Mouse (Mus musculus): Measurements from ENCODE around the gene 1110051M20Rik. TPM values are rescaled to one million over a fixed set of nuclear protein-coding genes. Genes with fewer than 3 reads are reported as not detected.
A peak's percentile ranks its signal among the peaks of the same experiment; 100 is the strongest.

Gene 1110051M20Rik
- polyA plus RNA-seq, 1 experiment from 2014 or later = 55.7 TPM

DNA sequence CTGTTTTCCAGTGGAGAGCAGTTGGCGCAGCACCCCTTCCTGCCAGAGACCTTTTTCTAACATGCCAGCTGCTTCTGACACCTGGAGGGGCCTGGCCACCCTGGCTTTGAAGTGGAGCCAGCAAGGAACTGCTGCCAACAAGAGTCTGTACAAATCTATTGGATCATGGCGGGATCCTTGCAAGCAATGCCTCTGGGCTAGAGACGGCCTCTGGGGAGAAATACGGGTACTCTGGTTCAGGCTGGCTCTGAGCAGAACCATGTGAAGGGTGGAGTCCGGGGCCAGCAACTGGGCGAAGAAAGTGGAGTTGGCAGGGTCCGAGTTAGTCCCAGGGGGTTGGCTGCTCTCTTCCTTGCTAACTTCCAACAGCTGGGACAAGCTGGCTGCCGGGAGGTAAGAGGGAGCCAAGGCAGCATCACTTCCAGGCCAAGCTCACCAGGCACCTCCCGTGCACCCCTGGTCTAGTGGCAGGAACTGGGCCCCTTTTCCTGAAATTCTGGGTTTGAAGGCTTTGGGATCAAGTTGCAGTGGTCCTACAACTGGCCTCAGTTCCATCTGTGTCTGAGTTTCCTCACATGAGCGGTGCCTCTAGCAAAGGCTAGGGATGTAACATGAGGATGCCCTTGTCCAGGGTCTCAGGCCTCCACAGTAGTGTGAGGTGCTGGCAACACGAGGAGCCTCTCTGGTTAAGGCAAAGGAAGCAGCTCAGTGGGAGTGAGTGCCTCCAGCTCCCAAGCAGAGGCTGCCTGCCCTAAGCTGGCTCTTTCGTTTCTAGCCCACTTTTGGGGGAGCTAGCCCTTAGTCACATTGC, 153.1 kb downstream of the 1110051M20Rik start:
- Histone ChIP-seq H3K9me3 (replicated peaks; ENCODE audit: low read length) (no peaks in the 10 kb centered on the region), H3K27ac (no peak overlapping the region), H3K4me1 (replicated peaks; ENCODE audit: insufficient read depth, low read length) (no peaks in the 10 kb centered on the region), H3K4me3 (replicated peaks; ENCODE audit: low read depth, low read length) (no peak overlapping the region), H3K4me2 (ENCODE audit: low read length) (no peak overlapping the region), H3K36me3 (ENCODE audit: insufficient read depth, low read length) (no peaks in the 10 kb centered on the region), H3K9ac (ENCODE audit: low read depth, low read length) (no peak overlapping the region), H3K27me3 (ENCODE audit: insufficient read depth, low read length) (no peaks in the 10 kb centered on the region)
- DNase-seq (ENCODE audit: low spot score) (no peak), ATAC-seq (replicated peaks; ENCODE audit: low FRiP score, low read depth) (no peak)
- TF ChIP-seq CTCF (IDR thresholded peaks at IDR 0.05; ENCODE audit: low read depth) = no peak
- WGBS = 57% methylated on average over 12 of the region's 12 CpGs

DNA sequence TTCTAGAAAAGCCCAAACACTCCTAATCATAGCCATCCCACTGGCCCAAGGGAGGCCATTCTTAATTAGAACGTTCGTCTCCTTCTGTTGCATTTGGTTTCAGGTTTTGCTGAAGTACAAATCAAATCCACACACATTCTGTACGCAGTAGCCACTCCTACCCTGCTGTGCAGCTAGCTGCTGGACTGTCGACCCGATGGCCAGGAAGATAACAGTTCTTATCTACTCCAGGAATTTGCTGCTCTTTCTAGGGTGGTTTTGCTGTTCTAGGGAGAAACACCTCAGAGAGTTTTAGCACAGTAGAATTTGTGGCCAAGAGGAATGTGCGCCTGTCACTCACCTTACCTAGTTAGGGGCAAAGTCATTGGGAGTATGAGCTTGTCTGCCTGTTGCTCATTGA, 156.9 kb downstream of the 1110051M20Rik start:
- no peak for TF ChIP-seq CTCF (IDR thresholded peaks at IDR 0.05; ENCODE audit: low read depth)
- H3K4me2 ChIP-seq (ENCODE audit: low read length) = no peak overlapping the region
- DNase-seq (ENCODE audit: low spot score) (no peak), ATAC-seq (replicated peaks; ENCODE audit: low FRiP score, low read depth) (no peak)
- H3K36me3 ChIP-seq (ENCODE audit: insufficient read depth, low read length) = no peaks in the 10 kb centered on the region
- H3K4me1 ChIP-seq (replicated peaks; ENCODE audit: insufficient read depth, low read length) = no peaks in the 10 kb centered on the region
- H3K4me3 ChIP-seq (replicated peaks; ENCODE audit: low read depth, low read length) = no peak overlapping the region
- no peak overlapping the region for H3K27ac ChIP-seq
- no peaks in the 10 kb centered on the region for H3K27me3 ChIP-seq (ENCODE audit: insufficient read depth, low read length)
- no peaks in the 10 kb centered on the region for H3K9me3 ChIP-seq (replicated peaks; ENCODE audit: low read length)
- no peak overlapping the region for H3K9ac ChIP-seq (ENCODE audit: low read depth, low read length)
- 65% methylated on average over 6 of the region's 6 CpGs for WGBS

DNA sequence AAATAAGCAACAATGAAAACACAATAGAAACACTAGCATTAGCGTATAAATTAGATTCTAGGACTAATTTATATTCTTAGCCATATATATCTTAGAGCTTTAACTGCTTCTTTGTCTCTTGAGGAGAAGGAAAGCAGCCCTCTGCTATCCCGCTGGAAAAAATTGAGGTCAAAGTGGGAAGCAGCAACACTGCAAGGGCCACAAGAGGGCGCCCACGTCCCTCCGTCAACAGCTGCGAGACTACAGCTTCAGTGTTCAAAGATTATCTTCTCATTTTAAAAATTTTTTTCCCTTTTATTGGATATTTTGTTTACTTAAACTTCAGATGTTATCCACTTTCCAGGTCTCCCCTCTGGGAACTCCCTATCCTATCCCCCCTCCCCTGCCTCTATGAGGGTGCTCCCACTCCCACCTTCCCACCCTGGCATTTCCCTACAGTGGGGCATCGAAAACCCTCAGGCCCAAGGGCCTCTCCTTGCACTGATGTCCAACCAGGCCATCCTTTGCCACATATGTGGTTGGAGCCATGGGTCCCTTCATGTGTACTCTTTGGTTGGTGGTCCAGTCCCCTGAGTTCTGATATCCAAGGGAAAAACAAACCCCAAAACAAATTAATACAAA, 158.5 kb downstream of the 1110051M20Rik start:
- H3K36me3 ChIP-seq (ENCODE audit: insufficient read depth, low read length) = no peaks in the 10 kb centered on the region
- no peak overlapping the region for H3K9ac ChIP-seq (ENCODE audit: low read depth, low read length)
- TF ChIP-seq CTCF (IDR thresholded peaks at IDR 0.05; ENCODE audit: low read depth) = peak; percentile 97
- no peaks in the 10 kb centered on the region for H3K4me1 ChIP-seq (replicated peaks; ENCODE audit: insufficient read depth, low read length)
- DNase-seq (ENCODE audit: low spot score) (peak; percentile 92), ATAC-seq (replicated peaks; ENCODE audit: low FRiP score, low read depth) (no peak)
- H3K4me2 ChIP-seq (ENCODE audit: low read length) = no peak overlapping the region
- no peaks in the 10 kb centered on the region for H3K27me3 ChIP-seq (ENCODE audit: insufficient read depth, low read length)
- no peak overlapping the region for H3K27ac ChIP-seq
- no peaks in the 10 kb centered on the region for H3K9me3 ChIP-seq (replicated peaks; ENCODE audit: low read length)
- 14% methylated on average over 7 of the region's 7 CpGs for WGBS
- no peak overlapping the region for H3K4me3 ChIP-seq (replicated peaks; ENCODE audit: low read depth, low read length)

DNA sequence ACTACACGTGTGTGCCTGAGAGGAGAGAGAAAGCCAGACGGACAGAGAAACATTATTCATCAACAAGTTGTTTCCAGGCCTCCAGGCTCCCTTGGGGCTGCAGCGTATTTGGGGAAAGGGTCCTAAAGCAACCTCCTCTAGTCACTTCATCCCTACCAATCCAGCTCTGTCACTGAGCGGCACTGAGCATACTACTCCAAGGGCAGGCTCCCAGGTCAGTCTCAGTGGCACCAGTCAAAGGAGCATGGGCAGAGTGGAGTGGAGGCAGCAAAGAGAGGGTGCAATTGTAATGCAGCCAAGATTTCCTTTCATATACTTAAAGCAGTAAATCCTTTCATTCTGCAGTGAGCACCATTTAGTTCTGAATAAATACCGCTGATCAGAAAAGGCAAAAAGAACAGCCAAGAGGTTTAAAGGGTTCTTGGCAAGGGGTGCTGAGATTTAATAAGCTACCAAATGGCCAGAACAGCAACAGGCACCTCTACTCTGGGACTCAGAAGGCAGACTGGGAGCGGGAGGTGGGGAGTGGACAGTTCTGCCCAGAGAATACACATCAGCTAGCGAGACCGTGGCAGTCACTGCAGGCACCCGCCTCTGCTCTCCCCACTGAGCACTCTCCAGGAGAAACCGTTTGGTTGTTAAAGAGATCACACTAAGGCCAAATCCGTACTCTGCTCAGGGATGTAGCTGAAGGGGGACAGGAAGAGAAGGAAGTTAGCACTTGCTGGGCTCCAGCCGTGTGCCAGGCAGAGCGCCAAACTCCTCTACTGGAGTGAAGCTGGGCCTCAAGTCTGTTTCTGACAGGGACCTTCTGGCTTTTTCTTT, 159.9 kb downstream of the 1110051M20Rik start:
- Histone ChIP-seq H3K4me3 (replicated peaks; ENCODE audit: low read depth, low read length) (no peak overlapping the region), H3K4me1 (replicated peaks; ENCODE audit: insufficient read depth, low read length) (no peaks in the 10 kb centered on the region), H3K9ac (ENCODE audit: low read depth, low read length) (no peak overlapping the region), H3K4me2 (ENCODE audit: low read length) (no peak overlapping the region), H3K9me3 (replicated peaks; ENCODE audit: low read length) (no peaks in the 10 kb centered on the region), H3K27me3 (ENCODE audit: insufficient read depth, low read length) (no peaks in the 10 kb centered on the region), H3K36me3 (ENCODE audit: insufficient read depth, low read length) (no peaks in the 10 kb centered on the region), H3K27ac (no peak overlapping the region)
- ATAC-seq (replicated peaks; ENCODE audit: low FRiP score, low read depth) = no peak
- peak; percentile 43 for DNase-seq (ENCODE audit: low spot score)
- no peak for TF ChIP-seq CTCF (IDR thresholded peaks at IDR 0.05; ENCODE audit: low read depth)
- WGBS = 58% methylated on average over 13 of the region's 13 CpGs

DNA sequence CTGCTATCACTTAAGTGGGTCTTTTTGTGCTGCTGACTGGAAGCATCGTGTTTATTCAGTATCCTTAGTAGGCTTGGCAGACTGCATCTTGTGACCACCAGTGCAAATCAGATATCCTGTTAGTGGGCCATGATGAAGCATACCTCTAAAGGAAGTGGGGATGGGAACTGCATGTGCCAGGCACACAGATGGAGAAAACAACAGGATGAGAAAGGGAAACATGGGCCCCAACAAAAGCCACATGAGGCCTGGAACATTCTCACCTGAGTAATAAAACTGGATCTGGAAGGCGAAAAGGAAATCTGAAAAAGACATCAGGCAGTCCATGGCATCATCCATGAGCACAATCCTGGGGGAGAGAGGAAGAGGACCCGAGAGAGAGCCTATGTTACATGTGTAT, 160.5 kb downstream of the 1110051M20Rik start:
- TF ChIP-seq CTCF (IDR thresholded peaks at IDR 0.05; ENCODE audit: low read depth) = no peak
- Histone ChIP-seq H3K27ac (no peak overlapping the region), H3K27me3 (ENCODE audit: insufficient read depth, low read length) (no peaks in the 10 kb centered on the region), H3K4me2 (ENCODE audit: low read length) (no peak overlapping the region), H3K4me3 (replicated peaks; ENCODE audit: low read depth, low read length) (no peak overlapping the region), H3K36me3 (ENCODE audit: insufficient read depth, low read length) (no peaks in the 10 kb centered on the region), H3K9me3 (replicated peaks; ENCODE audit: low read length) (no peaks in the 10 kb centered on the region), H3K9ac (ENCODE audit: low read depth, low read length) (no peak overlapping the region), H3K4me1 (replicated peaks; ENCODE audit: insufficient read depth, low read length) (no peaks in the 10 kb centered on the region)
- 63% methylated on average over 3 of the region's 3 CpGs for WGBS
- DNase-seq (ENCODE audit: low spot score) (no peak), ATAC-seq (replicated peaks; ENCODE audit: low FRiP score, low read depth) (no peak)

DNA sequence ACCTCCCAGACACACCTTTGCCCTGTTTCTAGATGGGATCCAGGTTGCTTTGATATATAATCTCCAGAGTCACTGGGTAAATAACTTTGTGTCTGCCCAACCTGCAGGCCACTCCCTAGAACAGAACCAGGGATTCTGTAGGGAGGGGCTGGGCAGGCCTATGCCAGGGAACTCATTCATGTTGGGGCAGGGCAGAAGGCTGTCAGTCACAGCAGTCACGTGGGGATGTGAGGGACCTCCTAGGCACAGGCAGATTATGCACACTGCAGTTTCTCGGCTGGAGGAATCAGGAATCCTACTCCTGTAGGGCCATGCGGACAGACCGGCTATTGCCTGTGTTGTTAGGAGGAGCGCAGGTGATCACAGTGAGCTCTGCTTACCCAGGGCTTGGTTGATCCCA, 163.1 kb downstream of the 1110051M20Rik start:
- DNase-seq (ENCODE audit: low spot score) = peak; percentile 36
- TF ChIP-seq CTCF (IDR thresholded peaks at IDR 0.05; ENCODE audit: low read depth) = no peak
- peak; percentile 77 for ATAC-seq (replicated peaks; ENCODE audit: low FRiP score, low read depth)

More for the DNA sequence above, 163.1 kb downstream of the 1110051M20Rik start:
- H3K9ac ChIP-seq (ENCODE audit: low read depth, low read length) = no peak overlapping the region
- H3K9me3 ChIP-seq (replicated peaks; ENCODE audit: low read length) = no peaks in the 10 kb centered on the region
- no peak overlapping the region for H3K4me2 ChIP-seq (ENCODE audit: low read length)
- no peak overlapping the region for H3K4me3 ChIP-seq (replicated peaks; ENCODE audit: low read depth, low read length)
- no peaks in the 10 kb centered on the region for H3K27me3 ChIP-seq (ENCODE audit: insufficient read depth, low read length)
- 0 out of 2 replicates have a peak, but pooled peaks cover 5% of the 10 kb centered on the region for H3K36me3 ChIP-seq (ENCODE audit: insufficient read depth, low read length)
- no peak overlapping the region for H3K27ac ChIP-seq
- H3K4me1 ChIP-seq (replicated peaks; ENCODE audit: insufficient read depth, low read length) = no peaks in the 10 kb centered on the region
- 37% methylated on average over 5 of the region's 5 CpGs for WGBS

Data from kidney, postnatal 0 days (tissue).